Comparison of ENCODE assay signal across 17 mouse cellular contexts in the genomic region with DNA sequence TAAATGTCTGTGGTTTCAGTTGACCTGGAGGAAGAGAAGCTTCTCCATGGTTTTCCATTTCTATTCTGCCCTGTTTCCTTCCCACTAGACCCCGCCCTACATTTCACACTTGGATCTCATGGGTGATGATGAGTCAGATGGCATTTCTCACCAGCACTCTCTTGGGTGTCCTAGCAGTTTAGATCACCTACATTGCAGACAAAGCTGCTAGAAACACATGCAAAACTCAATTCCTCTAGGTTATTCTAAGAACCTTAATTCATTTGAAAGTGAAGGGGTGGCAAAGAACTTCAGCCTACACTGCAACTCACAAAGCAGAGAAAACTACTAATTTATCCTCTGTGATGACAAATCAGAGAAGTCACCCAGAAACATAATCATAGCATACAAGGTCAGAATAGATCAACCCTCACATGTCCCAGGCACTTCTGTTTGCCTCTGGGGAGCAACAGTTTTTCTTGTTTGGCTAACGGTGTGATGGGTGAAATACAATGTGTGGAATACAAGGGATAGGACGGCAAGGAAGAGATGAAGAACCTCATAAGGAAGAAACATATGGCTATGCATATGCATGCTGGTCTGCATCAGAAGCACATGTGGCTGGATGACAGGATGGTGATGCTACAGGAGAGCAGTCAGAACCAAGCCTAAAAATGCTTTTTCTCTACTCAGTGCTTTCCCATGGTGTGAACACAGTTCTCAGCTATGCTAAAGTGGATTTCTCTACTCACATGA.
A peak's percentile ranks its signal among the peaks of the same experiment; 100 is the strongest.
DNase-seq lines count a peak whose midpoint lies in the region; ATAC-seq lines count a peak whose summit lies in the region.
"Had no signal": no experiment of that assay in that cellular context is flagged by ENCODE, and none has a peak within 500 bp of the region (broad histone marks: within the 10 kb centered on the region; RNA-seq: fewer than 3 reads in every experiment).

No protein-coding gene starts in this region.

- ATAC-seq in hindbrain, embryonic 16.5 days, result no peak
- ATAC-seq: liver, postnatal 0 days; midbrain, embryonic 13.5 days; Patski had no signal

- no peaks in the 10 kb centered on the region for H3K4me1 ChIP-seq in hindbrain, embryonic 16.5 days (ENCODE audit: control insufficient read depth, insufficient read depth, low read depth, low read length)
- H3K4me1 ChIP-seq: hindbrain, embryonic 10.5 days; midbrain, embryonic 13.5 days had no signal

- H3K4me2 ChIP-seq in hindbrain, embryonic 16.5 days (ENCODE audit: low read length), result no peak overlapping the region
- H3K4me2 ChIP-seq: midbrain, embryonic 13.5 days had no signal

- H3K9ac ChIP-seq in hindbrain, embryonic 16.5 days (ENCODE audit: low read depth, low read length), result no peak overlapping the region
- H3K9ac ChIP-seq: liver, postnatal 0 days; midbrain, embryonic 13.5 days had no signal

- intact Hi-C loops in left cerebral cortex, postnatal 4 days (cut with DNase I), result no loop called here
- intact Hi-C loops in left cerebral cortex, postnatal 14 days (cut with DNase I), result no loop called here

- H3K27ac ChIP-seq in hindbrain, embryonic 16.5 days (ENCODE audit: low read depth, low read length), result no peak overlapping the region
- H3K27ac ChIP-seq: hindbrain, embryonic 10.5 days; midbrain, embryonic 13.5 days had no signal

- no peaks in the 10 kb centered on the region for H3K27me3 ChIP-seq in hindbrain, embryonic 16.5 days (replicated peaks; ENCODE audit: control insufficient read depth, insufficient read depth, low read length)
- H3K27me3 ChIP-seq: midbrain, embryonic 13.5 days; Patski had no signal

- no peak overlapping the region for H3K4me3 ChIP-seq in hindbrain, embryonic 16.5 days (ENCODE audit: low read length)
- H3K4me3 ChIP-seq: hindbrain, embryonic 10.5 days; midbrain, embryonic 13.5 days had no signal

- peak; percentile 46 for DNase-seq in left cerebral cortex, adult 11 months (ENCODE audit: low spot score)
- no peak for DNase-seq in left cerebral cortex, postnatal 4 days
- peak; percentile 18 to 29 for DNase-seq in frontal cortex, postnatal 14 days (ENCODE audit: low spot score in 2 of 2)
- peak; percentile 33 to 57 for DNase-seq in left cerebral cortex, postnatal 14 days (ENCODE audit: low spot score in 2 of 2)
- peak; percentile 27 to 78 for DNase-seq in right cerebral cortex, postnatal 36 days (ENCODE audit: low spot score in 2 of 2)
- DNase-seq in kidney, adult 8-10 months, result no peak
- DNase-seq in neural tube, embryonic 10.5 days (ENCODE audit: extremely low spot score, low spot score), result no peak
- DNase-seq: adrenal gland, adult 8-10 months; kidney, adult 2 months; kidney, postnatal 25 days; liver, postnatal 0 days; lung, postnatal 10 days; thymus, postnatal 36 days had no signal

- H3K9me3 ChIP-seq in hindbrain, embryonic 16.5 days (ENCODE audit: control insufficient read depth, low read length), result no peaks in the 10 kb centered on the region
- H3K9me3 ChIP-seq: hindbrain, embryonic 10.5 days; midbrain, embryonic 13.5 days had no signal

- H3K36me3 ChIP-seq in hindbrain, embryonic 16.5 days (ENCODE audit: control insufficient read depth, insufficient read depth, low read length), result no peaks in the 10 kb centered on the region
- H3K36me3 ChIP-seq: hindbrain, embryonic 10.5 days; midbrain, embryonic 13.5 days had no signal

- 78% methylated on average over 3 of the region's 3 CpGs for WGBS in hindbrain, embryonic 16.5 days

Comparison
In these comparisons a context has a peak if more than half of its experiments do, and no peak if none do; other contexts are left out.
1. DNase-seq: peak in left cerebral cortex, adult 11 months (single experiment), frontal cortex, postnatal 14 days (2 of 2), left cerebral cortex, postnatal 14 days (2 of 2) and right cerebral cortex, postnatal 36 days (2 of 2); none in left cerebral cortex, postnatal 4 days (single experiment), kidney, adult 8-10 months (0 of 2) and neural tube, embryonic 10.5 days (single experiment).